Mouse (Mus musculus) lung, postnatal 14 days (tissue): ENCODE results near the gene Cdk18.

ENCODE experiments used
- DNase-seq: peaks from one replicate; pipeline ENCODE4 v3.0.0; 2021

The Cdk18 gene

DNA sequence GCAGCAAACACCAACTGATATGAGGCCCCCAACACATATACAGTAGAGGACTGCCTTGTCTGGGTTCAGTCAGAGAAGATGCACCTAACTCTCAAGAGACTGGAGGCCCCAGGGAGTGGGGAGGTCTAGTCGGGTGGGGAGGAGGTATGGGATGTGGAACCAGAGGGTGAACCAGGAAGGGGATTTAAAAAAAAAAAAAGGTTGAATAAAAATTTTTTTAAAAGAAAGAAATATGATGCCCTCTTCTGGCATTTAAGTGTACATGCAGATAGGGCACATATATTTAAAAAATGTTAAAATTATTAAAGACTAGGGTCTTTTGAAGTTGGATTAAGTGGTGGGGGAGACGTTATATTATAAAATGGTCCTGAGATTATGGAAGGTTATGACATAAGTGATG is 30.1 kb downstream of the Cdk18 start:
- no peak for DNase-seq

- DNase-seq = no peak
Measured at GRCm38 (mm10) chr1:132104353-132104752, 35.1 kb downstream of the Cdk18 start.

- no peak for DNase-seq
Measured at GRCm38 (mm10) chr1:132101953-132102697, 37.4 kb downstream of the Cdk18 start.

GRCm38 (mm10) chr1:132099775-132100174 is 39.7 kb downstream of the Cdk18 start:
- DNase-seq = no peak

- no peak for DNase-seq
Measured at GRCm38 (mm10) chr1:132099016-132099415, 40.5 kb downstream of the Cdk18 start.

- no peak for DNase-seq
Measured at GRCm38 (mm10) chr1:132098076-132098475, 41.4 kb downstream of the Cdk18 start.

DNA sequence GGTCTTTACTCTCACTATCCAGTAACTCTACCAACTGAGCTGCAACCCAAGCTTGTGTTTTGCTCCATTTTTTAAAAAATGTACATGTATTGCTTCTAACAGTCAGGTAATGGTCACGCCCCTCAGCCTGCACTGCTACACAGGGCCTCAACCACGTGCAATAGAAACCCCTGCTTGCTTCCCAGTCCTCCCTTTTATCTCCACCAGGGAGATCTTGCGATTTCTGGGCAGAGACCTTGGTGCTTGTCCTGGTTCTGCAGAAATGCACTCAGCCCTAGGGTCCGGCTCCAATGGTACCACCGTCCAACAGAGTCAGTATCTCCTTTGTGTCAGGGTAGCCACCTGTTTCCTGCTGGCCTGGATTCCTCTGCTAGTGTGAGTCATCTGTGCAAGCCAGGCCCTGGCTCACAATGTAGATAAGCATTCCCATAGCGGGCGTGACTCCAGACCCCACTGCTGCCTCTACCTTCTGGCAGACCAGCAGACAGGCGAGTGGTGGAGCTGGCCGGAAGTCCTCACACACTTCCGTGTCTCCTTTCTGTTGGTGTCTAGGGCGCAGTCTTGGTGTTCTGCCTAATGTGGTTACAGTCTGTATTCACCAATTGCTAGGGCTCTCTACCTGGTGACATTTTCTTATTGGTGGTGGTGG is 44.0 kb downstream of the Cdk18 start:
- DNase-seq = peak; percentile 33

DNA sequence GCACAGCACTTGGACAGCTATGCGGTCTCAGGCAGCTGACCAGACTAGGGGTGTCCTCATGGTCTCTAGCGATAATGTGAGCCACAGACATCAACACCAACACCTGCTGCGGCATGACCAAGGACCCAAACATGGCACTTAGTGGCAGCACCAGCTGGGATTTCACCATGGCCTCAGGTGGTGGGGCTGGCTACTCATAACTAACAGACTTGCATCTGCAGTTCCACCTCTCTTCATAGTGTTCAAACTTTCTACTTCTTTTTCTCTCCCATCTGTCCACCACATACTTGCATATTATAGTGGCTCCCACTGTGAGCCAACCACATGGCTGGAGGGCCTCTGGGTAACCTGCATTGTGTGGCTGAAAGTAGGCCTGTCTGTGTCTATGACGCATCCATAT is 46.2 kb downstream of the Cdk18 start:
- no peak for DNase-seq

GRCm38 (mm10) chr1:132090266-132090665 is 49.2 kb downstream of the Cdk18 start:
- no peak for DNase-seq

DNA sequence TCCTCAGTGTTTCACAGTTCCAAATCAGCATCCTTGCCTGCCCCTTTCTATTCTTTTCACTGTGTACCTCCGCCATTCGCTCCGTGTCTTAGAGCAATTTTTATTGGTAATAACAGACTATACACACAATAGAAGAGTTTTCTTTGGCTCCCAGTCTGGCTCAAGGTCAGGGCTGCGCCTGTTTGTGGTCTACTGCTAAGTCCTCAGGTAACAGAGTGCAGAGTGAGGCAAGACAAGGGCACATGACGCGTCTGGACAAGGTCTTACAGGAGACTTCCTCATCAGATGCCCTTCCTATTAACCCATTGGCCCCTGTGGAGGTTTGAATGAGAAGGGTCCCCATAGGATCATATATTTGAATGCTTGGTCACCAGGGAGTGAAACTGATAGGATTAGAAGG is 49.7 kb downstream of the Cdk18 start:
- no peak for DNase-seq

DNA sequence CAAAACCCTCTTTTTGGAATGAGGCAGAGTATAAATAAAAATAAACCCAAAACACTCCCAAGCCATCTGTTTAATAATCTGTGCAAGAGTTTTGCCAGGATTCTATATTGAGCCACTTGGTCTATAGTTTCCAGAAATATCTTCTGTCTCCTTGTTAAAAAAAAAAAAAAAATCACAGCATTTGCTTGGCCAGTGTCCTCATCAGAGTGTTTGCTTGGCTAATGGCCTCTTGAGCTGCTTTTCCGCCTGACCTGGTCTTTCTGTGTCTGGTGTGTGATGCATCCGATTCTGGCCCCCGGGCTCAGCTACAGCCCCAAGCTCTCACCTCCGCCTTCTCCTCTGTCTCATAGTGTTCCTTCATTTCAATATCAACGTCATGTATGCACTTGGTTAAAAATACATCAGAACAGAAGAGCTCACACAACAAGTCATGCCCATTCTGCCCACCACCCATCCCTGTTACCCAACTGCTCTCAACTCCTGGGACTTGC is 51.3 kb downstream of the Cdk18 start:
- no peak for DNase-seq

GRCm38 (mm10) chr1:132085181-132086049 is 54.1 kb downstream of the Cdk18 start:
- no peak for DNase-seq

GRCm38 (mm10) chr1:132078413-132078812 is 61.1 kb downstream of the Cdk18 start:
- no peak for DNase-seq

DNA sequence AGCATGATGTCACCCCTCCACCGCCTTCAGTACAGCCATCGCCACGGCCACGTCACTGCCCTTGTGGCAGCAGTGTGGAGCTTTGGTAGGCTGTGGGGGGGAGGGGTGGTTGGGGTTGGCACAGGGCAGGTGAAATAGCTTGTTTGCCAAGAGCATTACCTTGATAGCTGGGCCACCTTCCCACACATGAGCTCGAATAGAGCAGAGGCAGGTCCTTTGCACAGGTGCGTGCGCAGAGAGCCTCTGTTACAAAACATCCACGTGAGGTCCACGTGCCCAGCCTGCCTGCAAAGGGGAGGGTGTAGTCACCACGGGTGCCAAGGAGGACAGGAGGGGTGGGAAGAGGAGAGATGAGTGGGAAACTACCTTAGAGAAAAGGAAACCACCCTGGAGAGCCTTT is 63.9 kb downstream of the Cdk18 start:
- DNase-seq = no peak

DNA sequence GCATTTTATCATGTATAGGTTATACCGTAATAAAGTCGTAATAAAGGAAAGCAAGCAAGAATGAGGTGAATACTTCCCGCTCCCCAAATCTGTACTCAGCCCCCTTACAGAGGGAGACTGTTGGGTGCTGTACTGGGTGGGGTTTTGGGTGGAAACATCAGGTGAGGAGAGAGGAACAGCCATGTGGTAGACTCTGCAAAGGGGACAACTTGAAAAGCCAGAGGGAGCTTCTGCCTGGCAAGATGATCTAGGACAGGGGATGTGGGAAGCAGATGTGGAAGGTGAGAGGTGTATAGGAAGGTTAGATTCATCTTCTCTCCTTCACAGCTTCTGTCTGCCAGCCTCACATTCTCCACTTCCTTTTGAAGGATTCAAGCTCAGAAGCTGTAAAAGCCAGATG is 68.8 kb downstream of the Cdk18 start:
- DNase-seq = no peak

- DNase-seq = no peak
Measured at GRCm38 (mm10) chr1:132069436-132069835, 70.0 kb downstream of the Cdk18 start.

- DNase-seq = peak; percentile 44
Measured at GRCm38 (mm10) chr1:132067261-132068255, 71.9 kb downstream of the Cdk18 start, which contains the start of gene Mfsd4a. Gene Mfsd4a, minus strand, starts transcription at chr1:132068062.

- no peak for DNase-seq
Measured at GRCm38 (mm10) chr1:132065475-132066172, 73.9 kb downstream of the Cdk18 start.

GRCm38 (mm10) chr1:132065001-132065400 is 74.5 kb downstream of the Cdk18 start:
- no peak for DNase-seq

DNA sequence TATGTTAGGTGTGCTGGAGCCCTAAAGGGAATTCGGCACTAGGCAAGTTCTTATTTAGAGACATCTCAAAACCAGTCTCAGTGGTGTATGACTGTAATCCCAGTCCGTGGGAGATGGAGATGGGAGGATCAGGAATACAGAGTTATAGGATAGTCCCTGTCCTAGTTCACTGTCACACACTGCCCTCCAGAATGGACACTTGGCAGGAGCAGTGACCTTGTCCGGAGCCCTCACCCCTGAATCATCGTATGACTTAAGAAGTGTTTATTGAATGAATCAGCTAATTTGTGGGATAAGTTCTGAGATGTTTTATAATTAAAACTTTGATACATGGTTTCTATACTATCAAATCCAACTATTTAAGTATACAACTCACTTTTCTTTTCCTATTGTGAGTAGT is 76.4 kb downstream of the Cdk18 start:
- no peak for DNase-seq
